Mouse (Mus musculus) G1E (cell line): ENCODE measurements around the gene Dppa1. TPM values are rescaled to one million over a fixed set of nuclear protein-coding genes. Genes with fewer than 3 reads are reported as not detected.
A peak's percentile ranks its signal among the peaks of the same experiment; 100 is the strongest.
"Not testable (repeated sequence)": the region's sequence is repeated elsewhere in the genome, so short reads cannot be mapped to it uniquely, and the experiment has no call there.

Experiments
- ATAC-seq: 2 replicates; pipeline ENCODE4 v1.8.0; 2016; ENCODE audit warnings: mild to moderate bottlenecking; ENCODE audit not compliant: insufficient number of reproducible peaks, poor library complexity, low FRiP score, severe bottlenecking; ENCODE audit errors: extremely low read depth
- DNase-seq: peaks from one replicate; pipeline ENCODE4 v3.0.0; 2012; ENCODE audit warnings: low spot score
- H3K27me3 ChIP-seq: 2 replicates; pipeline ENCODE4 v1.6.1; 2012; ENCODE audit warnings: mild to moderate bottlenecking, low read length, inconsistent platforms; ENCODE audit not compliant: insufficient read depth
- H3K36me3 ChIP-seq: replicated peaks from 2 replicates; pipeline ENCODE3; 2012; ENCODE audit warnings: mild to moderate bottlenecking, inconsistent platforms
- H3K4me1 ChIP-seq: 2 replicates; pipeline ENCODE4 v1.6.1; 2012; ENCODE audit warnings: low read depth, low read length, inconsistent platforms, mixed read lengths; ENCODE audit not compliant: insufficient read depth
- H3K4me3 ChIP-seq: 2 replicates; pipeline ENCODE4 v1.5.1; 2012; ENCODE audit warnings: low read depth, mild to moderate bottlenecking, inconsistent platforms, low read length, moderate library complexity, mixed read lengths
- H3K9me3 ChIP-seq: replicated peaks from 2 replicates; pipeline ENCODE4 v1.6.1; 2012; ENCODE audit warnings: inconsistent platforms
- CTCF ChIP-seq: IDR thresholded peaks from 2 replicates; pipeline ENCODE4 v1.5.1; 2012; ENCODE audit warnings: low read depth, low read length, inconsistent platforms, mixed read lengths
- GATA1 ChIP-seq: IDR thresholded peaks from 2 replicates; pipeline ENCODE4 v1.6.1; 2012; ENCODE audit warnings: borderline replicate concordance, low read length, inconsistent platforms, mixed read lengths
- GATA2 ChIP-seq: IDR thresholded peaks from 2 replicates; pipeline ENCODE4 v1.6.1; 2012; ENCODE audit warnings: low read depth, low read length, inconsistent platforms, borderline replicate concordance
- POLR2AphosphoS5 ChIP-seq: IDR thresholded peaks from 2 replicates; pipeline ENCODE4 v1.6.1; 2012; ENCODE audit warnings: low read depth, low read length, inconsistent platforms; ENCODE audit not compliant: insufficient replicate concordance
- TAL1 ChIP-seq: conservative IDR thresholded peaks from 2 replicates; pipeline ENCODE4 v1.6.1; 2012; ENCODE audit warnings: low read depth, low read length, inconsistent platforms, mixed read lengths
- polyA plus RNA-seq: library from polyadenylated mRNA; stranded (reverse); fragments of >175 nt; gene quantifications from 2 replicates; pipeline ENCODE4 v1.2.3, GENCODE M21; 2012
- total RNA-seq, 2 experiments: library from RNA; stranded (forward) in 1 of 2; stranded (reverse) in 1 of 2; fragments of 200-1000 nt in 1 of 2; fragments of >200 nt in 1 of 2; fragmentation: Nextera tagmentation in 1 of 2; gene quantifications; 2 replicates each; pipeline ENCODE4 v1.2.3; 2014 to 2017

Dppa1 gene
- total RNA-seq (2014; fragmentation: Nextera tagmentation) (not detected in 2 replicates), total RNA-seq (2017) (not detected in 2 replicates), polyA plus RNA-seq (not detected in 2 replicates)

- no peak for TF ChIP-seq GATA2
- TF ChIP-seq TAL1 = no peak
- no peak for TF ChIP-seq GATA1
- no peak within 1 kb of the TSS for H3K4me3 ChIP-seq
- no peaks in the 10 kb centered on the region for H3K36me3 ChIP-seq
- DNase-seq (no peak), ATAC-seq (no peak)
- no peaks in the 10 kb centered on the region for H3K9me3 ChIP-seq
- 0 out of 2 replicates have a peak, but pooled peaks cover 5% of the 10 kb centered on the region for H3K27me3 ChIP-seq
- H3K4me1 ChIP-seq = no peaks in the 10 kb centered on the region
These were observed at the start of gene Dppa1 for GRCm38 (mm10) chr11:46629211-46629795. TSS of gene Dppa1 (minus strand) at chr11:46629261.

GRCm38 (mm10) chr11:46667938-46668337 is 38.9 kb upstream of the Dppa1 start:
- Histone ChIP-seq H3K36me3 (no peaks in the 10 kb centered on the region), H3K27me3 (no peaks in the 10 kb centered on the region), H3K4me1 (peaks cover 10% of the 10 kb centered on the region), H3K9me3 (no peaks in the 10 kb centered on the region), H3K4me3 (no peak overlapping the region)
- TF ChIP-seq GATA1 = no peak
- TF ChIP-seq GATA2 = no peak
- TF ChIP-seq CTCF = no peak
- TF ChIP-seq POLR2AphosphoS5 = no peak
- no peak for TF ChIP-seq TAL1
- DNase-seq = no peak
- ATAC-seq = no peak

- Histone ChIP-seq H3K4me3 (no peak overlapping the region), H3K27me3 (no peaks in the 10 kb centered on the region), H3K36me3 (no peaks in the 10 kb centered on the region), H3K4me1 (peaks cover 10% of the 10 kb centered on the region), H3K9me3 (no peaks in the 10 kb centered on the region)
- no peak for TF ChIP-seq POLR2AphosphoS5
- TF ChIP-seq GATA1 = no peak
- TF ChIP-seq GATA2 = no peak
- no peak for TF ChIP-seq CTCF
- no peak for TF ChIP-seq TAL1
- DNase-seq = no peak
- no peak for ATAC-seq
These were observed 38.0 kb upstream of the Dppa1 start for GRCm38 (mm10) chr11:46667105-46667504.

- H3K27me3 ChIP-seq = no peaks in the 10 kb centered on the region
- peaks cover 10% of the 10 kb centered on the region for H3K4me1 ChIP-seq
- no peak overlapping the region for H3K4me3 ChIP-seq
- H3K9me3 ChIP-seq = no peaks in the 10 kb centered on the region
- 0 out of 2 replicates have a peak, but pooled peaks have one; percentile 42 for ATAC-seq
- no peak for DNase-seq
- no peaks in the 10 kb centered on the region for H3K36me3 ChIP-seq
- TF ChIP-seq POLR2AphosphoS5 (no peak), GATA2 (no peak), CTCF (no peak)
These were observed 36.8 kb upstream of the Dppa1 start for GRCm38 (mm10) chr11:46665599-46666522.

GRCm38 (mm10) chr11:46663215-46663614 is 34.2 kb upstream of the Dppa1 start:
- Histone ChIP-seq H3K9me3 (no peaks in the 10 kb centered on the region), H3K36me3 (no peaks in the 10 kb centered on the region), H3K4me3 (no peak overlapping the region), H3K4me1 (peaks cover 10% of the 10 kb centered on the region), H3K27me3 (no peaks in the 10 kb centered on the region)
- DNase-seq = no peak
- TF ChIP-seq CTCF = no peak
- no peak for TF ChIP-seq TAL1
- no peak for TF ChIP-seq GATA2
- no peak for TF ChIP-seq GATA1
- no peak for TF ChIP-seq POLR2AphosphoS5
- peak; percentile 83 for ATAC-seq

GRCm38 (mm10) chr11:46652476-46652875 is 23.4 kb upstream of the Dppa1 start:
- Histone ChIP-seq H3K4me1 (no peaks in the 10 kb centered on the region), H3K27me3 (no peaks in the 10 kb centered on the region), H3K4me3 (no peak overlapping the region), H3K36me3 (no peaks in the 10 kb centered on the region), H3K9me3 (no peaks in the 10 kb centered on the region)
- no peak for ATAC-seq
- DNase-seq = no peak
- no peak for TF ChIP-seq GATA1

GRCm38 (mm10) chr11:46649655-46650054 is 20.6 kb upstream of the Dppa1 start:
- H3K9me3 ChIP-seq, H3K36me3 ChIP-seq, H3K27me3 ChIP-seq, ATAC-seq, H3K4me3 ChIP-seq, H3K4me1 ChIP-seq, DNase-seq: not testable (repeated sequence)
